Mouse (Mus musculus) thymus, postnatal 0 days (tissue): ENCODE data around the gene Galk1. TPM values are rescaled to one million over a fixed set of nuclear protein-coding genes. Genes with fewer than 3 reads are reported as not detected.

Experiments used
- DNase-seq: peaks from one replicate; pipeline ENCODE4 v3.0.0-alpha.2; 2015; ENCODE audit warnings: low spot score
- polyA plus RNA-seq: library from polyadenylated mRNA; unstranded; fragments of >200 nt; fragmentation: Nextera tagmentation; extraction: Ambion mirVana; gene quantifications from 2 replicates; pipeline ENCODE4 v1.2.1, GENCODE M21; 2015

Gene Galk1
- polyA plus RNA-seq, 1 experiment from 2014 or later = 182 TPM

GRCm38 (mm10) chr11:116011529-116012261 is 824 bp downstream of the Galk1 start:
- no peak for DNase-seq

GRCm38 (mm10) chr11:116010948-116011347 is 1.6 kb downstream of the Galk1 start:
- no peak for DNase-seq

- DNase-seq = no peak
Measured at GRCm38 (mm10) chr11:116010146-116010545, 2.4 kb downstream of the Galk1 start.

GRCm38 (mm10) chr11:116009661-116010060 is 2.9 kb downstream of the Galk1 start:
- DNase-seq = no peak

GRCm38 (mm10) chr11:116008832-116009375 is 3.6 kb downstream of the Galk1 start:
- no peak for DNase-seq

- no peak for DNase-seq
Measured at GRCm38 (mm10) chr11:116008411-116008810, 4.1 kb downstream of the Galk1 start.

GRCm38 (mm10) chr11:116007095-116007850 is 5.2 kb downstream of the Galk1 start:
- DNase-seq = no peak

- DNase-seq = no peak
Measured at GRCm38 (mm10) chr11:116005701-116006419, 6.7 kb downstream of the Galk1 start.

- peak; percentile 74 for DNase-seq
Measured at GRCm38 (mm10) chr11:116004840-116005700, 7.4 kb downstream of the Galk1 start.

GRCm38 (mm10) chr11:116004186-116004823 is 8.2 kb downstream of the Galk1 start:
- no peak for DNase-seq

GRCm38 (mm10) chr11:116002894-116003293 is 9.6 kb downstream of the Galk1 start:
- DNase-seq = no peak

GRCm38 (mm10) chr11:116001725-116002124 is 10.8 kb downstream of the Galk1 start:
- DNase-seq = no peak

GRCm38 (mm10) chr11:116000607-116001006 is 11.9 kb downstream of the Galk1 start:
- no peak for DNase-seq

GRCm38 (mm10) chr11:115999538-116000143 is 12.9 kb downstream of the Galk1 start:
- DNase-seq = peak; percentile 84

GRCm38 (mm10) chr11:115999027-115999426 is 13.5 kb downstream of the Galk1 start:
- DNase-seq = no peak

GRCm38 (mm10) chr11:115997662-115998061 is 14.9 kb downstream of the Galk1 start:
- DNase-seq = no peak

- no peak for DNase-seq
Measured at GRCm38 (mm10) chr11:115997047-115997446, 15.5 kb downstream of the Galk1 start.

GRCm38 (mm10) chr11:115995256-115995655 is 17.3 kb downstream of the Galk1 start:
- DNase-seq = no peak

- DNase-seq = no peak
Measured at GRCm38 (mm10) chr11:115992098-115992497, 20.4 kb downstream of the Galk1 start.

- no peak for DNase-seq
Measured at GRCm38 (mm10) chr11:115989686-115990085, 22.8 kb downstream of the Galk1 start.
